In the genomic region with DNA sequence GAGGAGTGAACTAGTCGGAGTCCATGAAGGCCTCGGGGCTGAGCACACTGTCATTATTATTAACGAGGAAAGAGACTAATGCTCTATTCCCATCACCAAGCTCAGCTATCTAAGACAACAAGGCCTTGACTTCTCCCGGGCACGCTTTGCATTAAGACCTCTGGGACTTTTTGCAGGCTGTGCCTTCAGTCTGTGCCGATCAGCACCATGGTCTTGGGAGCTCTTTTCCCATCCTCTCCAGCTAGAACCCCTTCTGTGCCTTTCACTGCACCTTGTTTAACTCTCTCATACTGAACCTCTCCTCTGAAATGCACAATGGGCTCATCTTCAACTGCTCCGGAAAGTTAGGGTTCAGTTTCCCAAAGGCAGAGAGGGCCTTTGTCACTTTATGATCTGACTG, we compare ENCODE assay signal across 24 mouse cellular contexts. TPM values are rescaled to one million over a fixed set of nuclear protein-coding genes. Genes with fewer than 3 reads are reported as not detected.
DNase-seq lines count a peak whose midpoint lies in the region; ATAC-seq lines count a peak whose summit lies in the region.
"Had no signal": no experiment of that assay in that cellular context is flagged by ENCODE, and none has a peak within 500 bp of the region (broad histone marks: within the 10 kb centered on the region; RNA-seq: fewer than 3 reads in every experiment).

No protein-coding gene starts in this region.

- peak overlapping the region; percentile 82 for H3K27ac ChIP-seq in forebrain, embryonic 10.5 days
- H3K27ac ChIP-seq in forebrain, embryonic 15.5 days (replicated peaks) = no peak overlapping the region
- H3K27ac ChIP-seq in hindbrain, embryonic 12.5 days = 0 out of 2 replicates have a peak overlapping the region, but pooled peaks have one; percentile 44
- no peak overlapping the region for H3K27ac ChIP-seq in hindbrain, embryonic 13.5 days
- H3K27ac ChIP-seq in neural tube, embryonic 11.5 days (ENCODE audit: low read depth, low read length) = 0 out of 2 replicates have a peak overlapping the region, but pooled peaks have one; percentile 63
- no peak overlapping the region for H3K27ac ChIP-seq in neural tube, embryonic 15.5 days (replicated peaks)
- 0 out of 2 replicates have a peak overlapping the region, but pooled peaks have one; percentile 52 for H3K27ac ChIP-seq in limb, embryonic 11.5 days (replicated peaks; ENCODE audit: low read depth, low read length)
- H3K27ac ChIP-seq: embryonic facial prominence, embryonic 12.5 days; forebrain, embryonic 13.5 days; heart, embryonic 13.5 days; hindbrain, postnatal 0 days had no signal

- no peaks in the 10 kb centered on the region for H3K9me3 ChIP-seq in forebrain, embryonic 10.5 days
- no peaks in the 10 kb centered on the region for H3K9me3 ChIP-seq in forebrain, embryonic 15.5 days
- no peaks in the 10 kb centered on the region for H3K9me3 ChIP-seq in hindbrain, embryonic 12.5 days (replicated peaks)
- no peaks in the 10 kb centered on the region for H3K9me3 ChIP-seq in hindbrain, embryonic 13.5 days
- no peaks in the 10 kb centered on the region for H3K9me3 ChIP-seq in neural tube, embryonic 11.5 days (ENCODE audit: control insufficient read depth, low read length)
- no peaks in the 10 kb centered on the region for H3K9me3 ChIP-seq in neural tube, embryonic 15.5 days (replicated peaks)
- no peaks in the 10 kb centered on the region for H3K9me3 ChIP-seq in limb, embryonic 11.5 days (ENCODE audit: control insufficient read depth, low read length)
- H3K9me3 ChIP-seq: embryonic facial prominence, embryonic 12.5 days; forebrain, embryonic 13.5 days; heart, embryonic 13.5 days had no signal

- H3K4me3 ChIP-seq in forebrain, embryonic 10.5 days = no peak overlapping the region
- no peak overlapping the region for H3K4me3 ChIP-seq in forebrain, embryonic 15.5 days
- H3K4me3 ChIP-seq in hindbrain, embryonic 12.5 days = no peak overlapping the region
- no peak overlapping the region for H3K4me3 ChIP-seq in hindbrain, embryonic 13.5 days
- no peak overlapping the region for H3K4me3 ChIP-seq in neural tube, embryonic 11.5 days (ENCODE audit: low read depth, low read length)
- no peak overlapping the region for H3K4me3 ChIP-seq in neural tube, embryonic 15.5 days (replicated peaks)
- H3K4me3 ChIP-seq in limb, embryonic 11.5 days (ENCODE audit: low read depth, low read length) = no peak overlapping the region
- H3K4me3 ChIP-seq: embryonic facial prominence, embryonic 12.5 days; forebrain, embryonic 13.5 days; heart, embryonic 13.5 days had no signal

- peaks cover 18% of the 10 kb centered on the region for H3K36me3 ChIP-seq in forebrain, embryonic 10.5 days (replicated peaks)
- H3K36me3 ChIP-seq in forebrain, embryonic 15.5 days = peaks cover under 1% of the 10 kb centered on the region
- H3K36me3 ChIP-seq in hindbrain, embryonic 12.5 days = peaks cover 9% of the 10 kb centered on the region; the same call in 1 of the 2 replicates
- peaks cover 10% of the 10 kb centered on the region for H3K36me3 ChIP-seq in hindbrain, embryonic 13.5 days
- 0 out of 2 replicates have a peak, but pooled peaks cover 2% of the 10 kb centered on the region for H3K36me3 ChIP-seq in neural tube, embryonic 11.5 days (ENCODE audit: control insufficient read depth, insufficient read depth, low read length)
- H3K36me3 ChIP-seq in neural tube, embryonic 15.5 days = 0 out of 2 replicates have a peak, but pooled peaks cover 2% of the 10 kb centered on the region
- H3K36me3 ChIP-seq in limb, embryonic 11.5 days (ENCODE audit: control insufficient read depth, insufficient read depth, low read length) = no peaks in the 10 kb centered on the region
- H3K36me3 ChIP-seq: embryonic facial prominence, embryonic 12.5 days; heart, embryonic 13.5 days had no signal

- H3K4me1 ChIP-seq in forebrain, embryonic 10.5 days = peaks cover 79% of the 10 kb centered on the region
- H3K4me1 ChIP-seq in forebrain, embryonic 15.5 days = peaks cover 13% of the 10 kb centered on the region
- peaks cover 27% of the 10 kb centered on the region for H3K4me1 ChIP-seq in hindbrain, embryonic 12.5 days
- peaks cover 28% of the 10 kb centered on the region for H3K4me1 ChIP-seq in hindbrain, embryonic 13.5 days (replicated peaks)
- peaks cover 31% of the 10 kb centered on the region for H3K4me1 ChIP-seq in neural tube, embryonic 11.5 days (ENCODE audit: control insufficient read depth, insufficient read depth, low read length)
- peaks cover 17% of the 10 kb centered on the region for H3K4me1 ChIP-seq in neural tube, embryonic 15.5 days
- peaks cover 23% of the 10 kb centered on the region for H3K4me1 ChIP-seq in limb, embryonic 11.5 days (ENCODE audit: control insufficient read depth, insufficient read depth, low read length)

- no peak overlapping the region for H3K9ac ChIP-seq in forebrain, embryonic 15.5 days (replicated peaks)
- H3K9ac ChIP-seq in hindbrain, embryonic 12.5 days = no peak overlapping the region
- H3K9ac ChIP-seq in hindbrain, embryonic 13.5 days = no peak overlapping the region
- no peak overlapping the region for H3K9ac ChIP-seq in neural tube, embryonic 11.5 days (ENCODE audit: low read length)
- H3K9ac ChIP-seq in neural tube, embryonic 15.5 days (replicated peaks) = no peak overlapping the region
- H3K9ac ChIP-seq in limb, embryonic 11.5 days (ENCODE audit: low read length) = peak overlapping the region; percentile 37; the same call in 1 of the 2 replicates
- H3K9ac ChIP-seq: embryonic facial prominence, embryonic 12.5 days; forebrain, embryonic 13.5 days; heart, embryonic 13.5 days had no signal

- no peaks in the 10 kb centered on the region for H3K27me3 ChIP-seq in forebrain, embryonic 10.5 days (ENCODE audit: poor library complexity, severe bottlenecking)
- no peaks in the 10 kb centered on the region for H3K27me3 ChIP-seq in forebrain, embryonic 15.5 days
- no peaks in the 10 kb centered on the region for H3K27me3 ChIP-seq in hindbrain, embryonic 12.5 days
- H3K27me3 ChIP-seq in hindbrain, embryonic 13.5 days = no peaks in the 10 kb centered on the region
- no peaks in the 10 kb centered on the region for H3K27me3 ChIP-seq in neural tube, embryonic 11.5 days (ENCODE audit: control insufficient read depth, insufficient read depth, low read length)
- H3K27me3 ChIP-seq in neural tube, embryonic 15.5 days (replicated peaks) = no peaks in the 10 kb centered on the region
- no peaks in the 10 kb centered on the region for H3K27me3 ChIP-seq in limb, embryonic 11.5 days (ENCODE audit: control insufficient read depth, insufficient read depth, low read length)
- H3K27me3 ChIP-seq: CH12.LX; embryonic facial prominence, embryonic 12.5 days; forebrain, embryonic 13.5 days; heart, embryonic 13.5 days had no signal

- WGBS in forebrain, embryonic 10.5 days = 62% methylated on average over 7 of the region's 7 CpGs
- 45% methylated on average over 7 of the region's 7 CpGs for WGBS in forebrain, embryonic 15.5 days
- 40% methylated on average over 7 of the region's 7 CpGs for WGBS in hindbrain, embryonic 12.5 days
- WGBS in hindbrain, embryonic 13.5 days = 38% methylated on average over 7 of the region's 7 CpGs
- 54% methylated on average over 7 of the region's 7 CpGs for WGBS in neural tube, embryonic 11.5 days
- WGBS in neural tube, embryonic 15.5 days = 33% methylated on average over 7 of the region's 7 CpGs
- 45% methylated on average over 7 of the region's 7 CpGs for WGBS in limb, embryonic 11.5 days

- no peak for ATAC-seq in forebrain, embryonic 15.5 days (replicated peaks)
- ATAC-seq in hindbrain, embryonic 12.5 days (ENCODE audit: low FRiP score) = no peak
- ATAC-seq in hindbrain, embryonic 13.5 days (ENCODE audit: low FRiP score) = no peak
- no peak for ATAC-seq in neural tube, embryonic 11.5 days (ENCODE audit: insufficient read depth, low FRiP score, low TSS enrichment)
- ATAC-seq in neural tube, embryonic 15.5 days (ENCODE audit: low FRiP score) = no peak
- no peak for ATAC-seq in limb, embryonic 11.5 days (ENCODE audit: insufficient number of reproducible peaks, low FRiP score, low TSS enrichment, low read depth)
- ATAC-seq: activated CD4-positive, CD25-positive, alpha-beta regulatory T cell, adult 4 months; forebrain, embryonic 13.5 days; hindbrain, postnatal 0 days; Patski had no signal

- H3K4me2 ChIP-seq in forebrain, embryonic 15.5 days (replicated peaks) = no peak overlapping the region
- no peak overlapping the region for H3K4me2 ChIP-seq in hindbrain, embryonic 12.5 days (replicated peaks)
- H3K4me2 ChIP-seq in hindbrain, embryonic 13.5 days = no peak overlapping the region
- no peak overlapping the region for H3K4me2 ChIP-seq in neural tube, embryonic 11.5 days (ENCODE audit: low read depth)
- H3K4me2 ChIP-seq in neural tube, embryonic 15.5 days = no peak overlapping the region
- no peak overlapping the region for H3K4me2 ChIP-seq in limb, embryonic 11.5 days (ENCODE audit: low read depth, severe bottlenecking)
- H3K4me2 ChIP-seq: embryonic facial prominence, embryonic 12.5 days; forebrain, embryonic 13.5 days; heart, embryonic 13.5 days had no signal

- DNase-seq in forebrain, embryonic 10.5 days (ENCODE audit: extremely low spot score, low spot score) = no peak
- DNase-seq in neural tube, embryonic 11.5 days (ENCODE audit: low spot score) = peak; percentile 10
- DNase-seq in limb, embryonic 11.5 days (ENCODE audit: low spot score) = no peak
- no peak for DNase-seq in thymus, postnatal 14 days
- DNase-seq: adrenal gland, adult 8-10 months; adrenal gland, postnatal 36 days; cerebellum, adult 11 months; cerebellum, adult 8-10 months; cerebellum, postnatal 14 days; embryo, embryonic 11 days; gastrocnemius, postnatal 36 days; heart, adult 11 months; heart, postnatal 36 days had no signal

RNA-seq across cellular contexts. Expression of gene Parp16, which starts 4.8 kb away (rescaled TPM):
- 7.0 and 8.5 TPM in 2 replicates for polyA plus RNA-seq in forebrain, embryonic 10.5 days (2016; fragmentation: Nextera tagmentation; extraction: Ambion mirVana)
- polyA plus RNA-seq in forebrain, embryonic 15.5 days (2015; fragmentation: Nextera tagmentation; extraction: Ambion mirVana) = 4.9 and 5.1 TPM in 2 replicates
- 5.8 and 6.4 TPM in 2 replicates for polyA plus RNA-seq in hindbrain, embryonic 12.5 days (2016; fragmentation: Nextera tagmentation; extraction: Ambion mirVana)
- polyA plus RNA-seq in hindbrain, embryonic 13.5 days (2015; fragmentation: Nextera tagmentation; extraction: Ambion mirVana) = 5.9 and 6.1 TPM in 2 replicates
- 4.9 and 6.1 TPM in 2 replicates for polyA plus RNA-seq in neural tube, embryonic 11.5 days (2014; fragmentation: Nextera tagmentation; extraction: Ambion mirVana)
- polyA plus RNA-seq in neural tube, embryonic 15.5 days (2015; fragmentation: Nextera tagmentation; extraction: Ambion mirVana) = 6.4 and 8.9 TPM in 2 replicates
- 7.2 and 8.2 TPM in 2 replicates for polyA plus RNA-seq in limb, embryonic 11.5 days (2014; fragmentation: Nextera tagmentation; extraction: Ambion mirVana)

RNA-seq across cellular contexts. Expression of gene Igdcc3, which starts 49.3 kb away (rescaled TPM):
- polyA plus RNA-seq in forebrain, embryonic 10.5 days (2016; fragmentation: Nextera tagmentation; extraction: Ambion mirVana) = 208 and 246 TPM in 2 replicates
- 9.6 and 9.8 TPM in 2 replicates for polyA plus RNA-seq in forebrain, embryonic 15.5 days (2015; fragmentation: Nextera tagmentation; extraction: Ambion mirVana)
- polyA plus RNA-seq in hindbrain, embryonic 12.5 days (2016; fragmentation: Nextera tagmentation; extraction: Ambion mirVana) = 30.9 and 34.4 TPM in 2 replicates
- polyA plus RNA-seq in hindbrain, embryonic 13.5 days (2015; fragmentation: Nextera tagmentation; extraction: Ambion mirVana) = 13.8 and 15.5 TPM in 2 replicates
- polyA plus RNA-seq in neural tube, embryonic 11.5 days (2014; fragmentation: Nextera tagmentation; extraction: Ambion mirVana) = 60.7 and 71.9 TPM in 2 replicates
- 7.9 and 8.9 TPM in 2 replicates for polyA plus RNA-seq in neural tube, embryonic 15.5 days (2015; fragmentation: Nextera tagmentation; extraction: Ambion mirVana)
- polyA plus RNA-seq in limb, embryonic 11.5 days (2014; fragmentation: Nextera tagmentation; extraction: Ambion mirVana) = 44.5 and 46.2 TPM in 2 replicates
- polyA plus RNA-seq: activated CD4-positive, CD25-positive, alpha-beta regulatory T cell, adult 4 months; Patski had no signal

Comparison
In these comparisons a context has a peak if more than half of its experiments do, and no peak if none do; other contexts are left out.
1. H3K27ac ChIP-seq: peak in forebrain, embryonic 10.5 days (single experiment), hindbrain, embryonic 12.5 days (single experiment), neural tube, embryonic 11.5 days (single experiment) and limb, embryonic 11.5 days (single experiment); none in forebrain, embryonic 15.5 days (single experiment), hindbrain, embryonic 13.5 days (single experiment) and neural tube, embryonic 15.5 days (single experiment).